Mouse (Mus musculus) G1E (cell line): ENCODE data around the gene 9030025P20Rik. TPM values are rescaled to one million over a fixed set of nuclear protein-coding genes. Genes with fewer than 3 reads are reported as not detected.
"Not testable (repeated sequence)": the region's sequence is repeated elsewhere in the genome, so short reads cannot be mapped to it uniquely, and the experiment has no call there.

Experiments
- ATAC-seq: 2 replicates; pipeline ENCODE4 v1.8.0; 2016; ENCODE audit warnings: mild to moderate bottlenecking; ENCODE audit not compliant: insufficient number of reproducible peaks, poor library complexity, low FRiP score, severe bottlenecking; ENCODE audit errors: extremely low read depth
- DNase-seq: peaks from one replicate; pipeline ENCODE4 v3.0.0; 2012; ENCODE audit warnings: low spot score
- H3K27me3 ChIP-seq: 2 replicates; pipeline ENCODE4 v1.6.1; 2012; ENCODE audit warnings: mild to moderate bottlenecking, low read length, inconsistent platforms; ENCODE audit not compliant: insufficient read depth
- H3K36me3 ChIP-seq: replicated peaks from 2 replicates; pipeline ENCODE3; 2012; ENCODE audit warnings: mild to moderate bottlenecking, inconsistent platforms
- H3K4me1 ChIP-seq: 2 replicates; pipeline ENCODE4 v1.6.1; 2012; ENCODE audit warnings: low read depth, low read length, inconsistent platforms, mixed read lengths; ENCODE audit not compliant: insufficient read depth
- H3K4me3 ChIP-seq: 2 replicates; pipeline ENCODE4 v1.5.1; 2012; ENCODE audit warnings: low read depth, mild to moderate bottlenecking, inconsistent platforms, low read length, moderate library complexity, mixed read lengths
- H3K9me3 ChIP-seq: replicated peaks from 2 replicates; pipeline ENCODE4 v1.6.1; 2012; ENCODE audit warnings: inconsistent platforms
- CTCF ChIP-seq: IDR thresholded peaks from 2 replicates; pipeline ENCODE4 v1.5.1; 2012; ENCODE audit warnings: low read depth, low read length, inconsistent platforms, mixed read lengths
- GATA1 ChIP-seq: IDR thresholded peaks from 2 replicates; pipeline ENCODE4 v1.6.1; 2012; ENCODE audit warnings: borderline replicate concordance, low read length, inconsistent platforms, mixed read lengths
- GATA2 ChIP-seq: IDR thresholded peaks from 2 replicates; pipeline ENCODE4 v1.6.1; 2012; ENCODE audit warnings: low read depth, low read length, inconsistent platforms, borderline replicate concordance
- POLR2AphosphoS5 ChIP-seq: IDR thresholded peaks from 2 replicates; pipeline ENCODE4 v1.6.1; 2012; ENCODE audit warnings: low read depth, low read length, inconsistent platforms; ENCODE audit not compliant: insufficient replicate concordance
- TAL1 ChIP-seq: conservative IDR thresholded peaks from 2 replicates; pipeline ENCODE4 v1.6.1; 2012; ENCODE audit warnings: low read depth, low read length, inconsistent platforms, mixed read lengths
- polyA plus RNA-seq: library from polyadenylated mRNA; stranded (reverse); fragments of >175 nt; gene quantifications from 2 replicates; pipeline ENCODE4 v1.2.3, GENCODE M21; 2012
- total RNA-seq, 2 experiments: library from RNA; stranded (forward) in 1 of 2; stranded (reverse) in 1 of 2; fragments of 200-1000 nt in 1 of 2; fragments of >200 nt in 1 of 2; fragmentation: Nextera tagmentation in 1 of 2; gene quantifications; 2 replicates each; pipeline ENCODE4 v1.2.3; 2014 to 2017

9030025P20Rik gene
- total and polyA plus RNA-seq, 3 experiments: 4.7 to 36.9 (median 33.3) TPM

DNA sequence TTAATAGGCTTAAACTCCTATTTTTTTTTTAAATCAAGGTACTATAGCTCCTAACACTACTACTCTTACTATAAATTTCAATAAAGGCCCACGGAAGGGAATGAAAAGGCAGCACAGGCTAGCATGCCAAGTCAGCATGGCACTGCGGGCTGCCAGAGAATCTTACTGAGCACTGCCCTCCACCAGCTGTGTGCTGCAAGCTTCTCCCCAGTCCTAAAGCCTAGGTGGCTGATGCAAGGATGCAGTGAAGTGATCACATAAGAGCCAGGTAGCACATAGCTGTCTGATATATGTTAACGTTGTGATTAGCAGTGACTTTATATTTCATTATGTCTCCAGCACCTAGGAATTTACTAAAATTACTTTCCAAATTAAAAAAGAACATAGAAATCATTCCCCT lies 18.3 kb upstream of the 9030025P20Rik start:
- Histone ChIP-seq H3K4me3 (peak overlapping the region; percentile 84), H3K27me3 (no peaks in the 10 kb centered on the region), H3K9me3 (no peaks in the 10 kb centered on the region), H3K4me1 (peaks cover 19% of the 10 kb centered on the region), H3K36me3 (peaks cover 29% of the 10 kb centered on the region)
- TF ChIP-seq CTCF (no peak), GATA1 (no peak), POLR2AphosphoS5 (no peak), TAL1 (no peak), GATA2 (no peak)
- ATAC-seq: no peak
- peak; percentile 25 for DNase-seq

- Histone ChIP-seq H3K4me1 (peaks cover 19% of the 10 kb centered on the region), H3K36me3 (peaks cover 26% of the 10 kb centered on the region), H3K27me3 (no peaks in the 10 kb centered on the region), H3K9me3 (no peaks in the 10 kb centered on the region), H3K4me3 (peak overlapping the region; percentile 84)
- ATAC-seq (no peak), DNase-seq (peak; percentile 10)
- no peak for TF ChIP-seq GATA1
- no peak for TF ChIP-seq TAL1
- TF ChIP-seq CTCF: no peak
- no peak for TF ChIP-seq GATA2
- no peak for TF ChIP-seq POLR2AphosphoS5
These were observed 17.7 kb upstream of the 9030025P20Rik start for GRCm38 (mm10) chr17:14960520-14960919.

DNA sequence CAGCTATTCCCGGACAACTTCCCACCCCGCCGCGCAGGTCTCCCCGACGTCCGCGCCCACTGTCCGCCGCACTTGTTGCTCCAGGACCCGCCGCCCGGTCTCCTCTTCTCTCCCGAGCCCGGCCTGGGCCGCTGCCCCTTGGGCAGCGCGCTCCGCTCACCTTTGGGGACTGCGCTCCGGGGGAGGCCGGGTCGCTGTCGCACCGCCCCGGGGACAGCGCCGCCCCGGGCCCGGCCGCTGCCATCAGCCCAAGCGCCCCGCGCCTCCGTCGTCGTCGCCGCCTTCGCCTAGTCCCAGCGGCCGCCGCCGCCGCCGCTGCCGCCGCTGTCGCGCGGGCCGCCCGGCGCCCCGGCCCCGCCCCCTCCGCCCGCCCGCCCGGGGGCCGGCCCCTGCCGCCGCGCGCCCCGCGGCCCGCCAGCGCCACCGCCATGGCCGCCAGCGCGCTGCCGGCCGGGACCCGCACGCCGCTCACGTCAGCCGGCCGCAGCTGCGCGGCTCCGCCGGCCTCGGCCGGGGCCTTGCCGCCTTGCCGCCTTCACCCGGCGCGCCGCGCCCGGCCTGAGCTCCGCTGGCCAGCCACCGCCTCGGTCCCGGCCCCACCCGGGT lies 17.2 kb upstream of the 9030025P20Rik start, which contains the start of gene Phf10:
Gene Phf10 (minus strand): TSS at position 323 of the 606 bp plus-strand sequence.
- not testable (repeated sequence) for DNase-seq, ATAC-seq, H3K9me3 ChIP-seq, H3K27me3 ChIP-seq
- Histone ChIP-seq H3K36me3 (peaks cover 26% of the 10 kb centered on the region), H3K4me3 (peak within 1 kb of the TSS; percentile 84), H3K4me1 (peaks cover 19% of the 10 kb centered on the region)

- peak; percentile 68 for ATAC-seq
- not testable (repeated sequence) for H3K27me3 ChIP-seq, H3K9me3 ChIP-seq, DNase-seq, H3K4me3 ChIP-seq
- Histone ChIP-seq H3K36me3 (peaks cover 20% of the 10 kb centered on the region), H3K4me1 (peaks cover 15% of the 10 kb centered on the region)
These were observed 16.6 kb upstream of the 9030025P20Rik start for GRCm38 (mm10) chr17:14961557-14962154.

- peak; percentile 78 for ATAC-seq
- H3K9me3 ChIP-seq, H3K27me3 ChIP-seq, DNase-seq, H3K4me1 ChIP-seq, H3K4me3 ChIP-seq, H3K36me3 ChIP-seq: not testable (repeated sequence)
These were observed 9.8 kb upstream of the 9030025P20Rik start for GRCm38 (mm10) chr17:14968373-14968913.

DNA sequence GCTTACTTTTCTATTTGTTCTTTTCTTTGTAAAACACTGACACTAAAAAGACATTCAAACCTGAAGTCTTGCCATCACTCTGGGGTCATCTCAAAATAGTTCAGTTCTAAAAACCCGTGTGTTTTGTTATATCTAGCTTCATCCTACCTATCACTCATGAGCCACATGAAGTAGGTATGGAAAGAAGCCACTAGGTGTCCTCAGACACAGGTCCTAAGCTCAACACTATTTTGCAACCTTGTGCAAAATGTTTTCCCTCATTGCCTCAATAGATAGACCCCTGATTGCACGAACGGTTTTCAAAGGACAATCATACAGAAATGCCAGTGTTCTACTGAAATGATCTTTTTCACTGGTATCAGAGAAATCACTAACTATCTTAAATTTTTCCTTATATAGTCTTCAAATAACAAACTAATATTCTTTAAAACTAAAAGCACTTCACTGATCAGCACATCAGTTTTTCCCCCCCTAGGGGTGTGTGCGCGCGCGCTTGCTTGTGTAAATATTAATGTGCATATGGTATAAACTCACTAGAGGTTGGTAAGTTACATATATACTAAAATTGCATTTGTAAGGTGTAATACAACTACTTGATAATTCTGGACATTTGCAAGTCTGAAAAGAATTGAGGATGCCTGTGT lies 428 bp upstream of the 9030025P20Rik start:
- H3K4me1 ChIP-seq, H3K27me3 ChIP-seq, H3K9me3 ChIP-seq, DNase-seq, H3K36me3 ChIP-seq: not testable (repeated sequence)
- peak overlapping the region; percentile 42; the same call in 1 of the 2 replicates for H3K4me3 ChIP-seq
- ATAC-seq: peak; percentile 57

GRCm38 (mm10) chr17:14990116-14990702 lies 11.9 kb downstream of the 9030025P20Rik start:
- not testable (repeated sequence) for H3K4me1 ChIP-seq, H3K36me3 ChIP-seq, H3K9me3 ChIP-seq, DNase-seq, H3K27me3 ChIP-seq
- peak overlapping the region; percentile 49; the same call in 1 of the 2 replicates for H3K4me3 ChIP-seq
- peak; percentile 36 for ATAC-seq

DNA sequence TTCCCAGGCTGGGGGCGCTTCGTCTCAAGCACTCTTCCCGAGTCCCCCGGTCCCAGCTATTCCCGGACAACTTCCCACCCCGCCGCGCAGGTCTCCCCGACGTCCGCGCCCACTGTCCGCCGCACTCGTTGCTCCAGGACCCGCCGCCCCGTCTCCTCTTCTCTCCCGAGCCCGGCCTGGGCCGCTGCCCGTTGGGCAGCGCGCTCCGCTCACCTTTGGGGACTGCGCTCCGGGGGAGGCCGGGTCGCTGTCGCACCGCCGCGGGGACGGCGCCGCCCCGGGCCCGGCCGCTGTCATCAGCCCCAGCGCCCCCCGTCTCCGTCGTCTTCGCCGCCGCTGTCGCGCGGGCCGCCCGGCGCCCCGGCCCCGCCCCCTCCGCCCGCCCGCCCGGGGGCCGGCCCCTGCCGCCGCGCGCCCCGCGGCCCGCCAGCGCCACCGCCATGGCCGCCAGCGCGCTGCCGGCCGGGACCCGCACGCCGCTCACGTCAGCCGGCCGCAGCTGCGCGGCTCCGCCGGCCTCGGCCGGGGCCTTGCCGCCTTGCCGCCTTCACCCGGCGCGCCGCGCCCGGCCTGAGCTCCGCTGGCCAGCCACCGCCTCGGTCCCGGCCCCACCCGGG lies 14.4 kb downstream of the 9030025P20Rik start:
- ATAC-seq, H3K9me3 ChIP-seq: not testable (repeated sequence)

GRCm38 (mm10) chr17:14993139-14993832 lies 15.0 kb downstream of the 9030025P20Rik start:
- H3K27me3 ChIP-seq, H3K4me1 ChIP-seq, H3K36me3 ChIP-seq, H3K4me3 ChIP-seq, H3K9me3 ChIP-seq, DNase-seq: not testable (repeated sequence)
- ATAC-seq: peak; percentile 47

More for the DNA sequence above, 14.4 kb downstream of the 9030025P20Rik start:
- H3K4me3 ChIP-seq, H3K4me1 ChIP-seq, DNase-seq, H3K36me3 ChIP-seq, H3K27me3 ChIP-seq: not testable (repeated sequence)
